Mouse (Mus musculus) neural tube, postnatal 0 days (tissue): Measurements from ENCODE around the gene Pik3c2a. TPM values are rescaled to one million over a fixed set of nuclear protein-coding genes. Genes with fewer than 3 reads are reported as not detected.

ENCODE experiments used
- polyA plus RNA-seq: library from polyadenylated mRNA; unstranded; fragments of >200 nt; fragmentation: Nextera tagmentation; extraction: Ambion mirVana; gene quantifications from 2 replicates; pipeline ENCODE4 v1.2.1, GENCODE M21; 2015

The Pik3c2a gene
- 10.4 and 10.6 TPM in 2 replicates for polyA plus RNA-seq

DNA sequence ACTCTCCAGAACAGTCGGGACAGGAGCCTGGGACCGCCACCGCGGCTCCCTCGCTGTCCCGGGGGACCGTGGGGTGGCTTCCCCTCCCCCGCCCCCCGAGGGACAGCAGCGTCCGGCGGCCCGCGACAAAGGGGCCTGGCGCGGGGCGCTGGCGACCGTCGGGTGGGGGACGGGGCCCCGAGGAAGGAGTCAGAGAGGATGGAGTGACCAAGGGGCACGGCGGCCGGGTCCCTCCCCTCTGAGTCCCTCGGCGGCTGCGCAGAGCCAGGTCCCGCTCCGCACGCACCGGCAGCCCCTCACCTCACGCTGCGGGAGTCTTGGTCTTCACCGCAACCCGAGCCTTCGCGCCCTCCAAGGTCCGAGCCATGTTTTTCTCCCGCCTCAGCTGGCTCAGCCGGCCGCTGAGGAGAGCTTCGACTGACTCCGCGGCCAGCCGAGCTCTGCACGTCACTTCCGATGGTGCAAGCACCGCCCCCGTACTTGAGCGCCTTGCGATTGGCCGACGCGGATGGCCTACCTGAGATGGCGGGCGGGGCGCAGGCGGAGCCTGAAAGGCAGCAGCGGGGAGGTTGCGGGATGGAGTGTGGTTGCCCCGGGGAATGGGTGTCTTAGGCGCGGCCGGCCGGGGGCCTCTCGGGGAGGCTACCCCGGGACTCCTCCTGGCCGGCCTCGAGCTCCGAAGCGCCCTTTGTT lies at the start of gene Pik3c2a:
Pik3c2a (minus strand) TSS at position 446 of the 693 bp plus-strand sequence.

DNA sequence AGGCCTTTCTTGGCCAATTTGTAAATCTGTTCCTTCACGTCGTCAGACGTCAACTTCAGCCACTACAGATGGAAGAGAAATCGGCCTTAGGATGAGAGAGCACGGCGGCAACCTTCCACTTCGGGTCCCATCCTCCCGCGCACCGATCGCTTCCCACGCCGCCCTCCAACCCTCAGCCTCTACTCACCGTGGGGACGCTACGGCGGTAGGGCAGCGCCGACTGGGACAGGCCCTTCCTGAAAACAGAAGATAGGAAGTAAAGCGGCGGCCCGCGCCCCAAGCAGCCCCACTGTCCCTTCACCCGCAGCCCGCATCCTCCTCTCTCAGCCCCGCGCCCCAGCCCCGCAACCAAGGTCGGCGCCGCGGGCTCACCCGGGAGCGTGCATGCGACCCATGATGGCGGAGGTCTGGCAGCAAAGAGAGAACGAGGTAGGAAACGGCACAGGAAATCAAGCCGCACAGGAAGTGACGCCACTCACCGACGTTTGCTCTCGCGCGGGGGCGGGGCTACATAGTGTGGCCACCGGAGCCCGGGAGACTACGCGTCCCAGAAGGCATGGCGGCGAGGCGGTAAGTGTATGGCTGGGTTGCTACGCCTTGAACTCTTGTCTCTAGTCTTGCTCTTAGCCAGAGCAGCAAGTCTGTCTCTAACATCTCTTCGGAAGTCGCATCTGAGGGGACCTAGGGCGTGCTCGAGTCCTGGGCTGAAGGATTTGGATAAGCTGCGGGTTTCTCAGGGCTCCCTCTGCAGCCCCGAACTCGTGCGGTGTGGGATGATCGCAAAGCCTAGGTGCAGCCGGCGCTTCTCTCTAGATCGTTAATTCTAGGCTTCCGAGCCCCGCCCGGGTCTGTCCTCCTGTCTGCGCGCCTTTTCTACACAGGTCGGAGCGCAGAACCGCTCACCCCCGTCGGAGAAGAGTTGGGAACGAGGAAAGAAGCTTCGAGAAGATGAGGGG lies 109.3 kb downstream of the Pik3c2a start, which contains the start of gene Rps13:
Rps13 (minus strand) TSS at position 483 of the 956 bp plus-strand sequence.

DNA sequence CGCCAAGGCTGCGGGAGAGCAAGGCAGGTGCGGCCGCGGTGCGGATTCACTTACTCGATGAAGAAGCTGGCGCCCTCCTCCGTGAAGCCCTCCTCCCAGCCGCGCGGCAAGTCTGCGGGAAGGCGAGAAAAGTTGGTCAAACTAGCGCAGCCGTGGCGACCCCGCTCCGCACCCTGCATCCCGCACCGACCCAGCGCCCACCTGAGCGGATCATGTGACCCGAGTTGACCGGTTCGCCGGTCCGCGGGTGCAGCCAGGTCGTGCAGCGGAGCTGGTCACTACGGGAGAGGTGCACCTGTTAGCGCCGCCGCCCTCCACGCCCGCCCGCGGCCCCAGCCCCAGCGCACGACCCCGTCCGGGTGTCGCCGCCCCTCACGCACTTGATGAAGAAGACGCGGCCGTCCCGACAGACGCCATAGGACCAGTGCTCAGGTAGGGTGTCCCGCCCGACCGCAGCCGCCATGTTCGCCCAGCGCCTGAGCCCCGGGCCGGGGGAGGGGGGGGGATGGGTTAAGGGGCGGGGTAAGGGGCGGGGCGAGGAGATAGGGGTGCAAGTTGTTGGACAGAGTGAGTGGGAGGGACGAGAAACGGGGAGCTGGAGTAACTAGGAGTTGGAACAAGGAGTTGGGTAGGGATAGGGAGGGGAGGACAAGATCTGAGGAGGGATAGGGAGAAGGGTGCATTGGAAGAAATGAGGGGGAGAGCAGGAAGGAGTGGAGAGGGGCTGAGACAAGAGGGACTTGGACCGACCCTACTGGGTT lies 135.2 kb downstream of the Pik3c2a start, which contains the start of gene Plekha7:
Plekha7 (minus strand) TSS at position 506 of the 761 bp plus-strand sequence.

Other genes starting within 250 kb of the Pik3c2a start
- gene Plekha7, start 135.1 kb downstream of the Pik3c2a start, polyA plus RNA-seq: 7.0 and 8.7 TPM in 2 replicates
- gene Rps13, start 109.3 kb downstream of the Pik3c2a start, polyA plus RNA-seq: 514 and 522 TPM in 2 replicates
- gene Nucb2, start 60.9 kb upstream of the Pik3c2a start, polyA plus RNA-seq: 34.4 and 38.3 TPM in 2 replicates